Mouse (Mus musculus) bone marrow macrophage, adult 2 months (primary cell): Measurements from ENCODE around the gene Bcl11b. TPM values are rescaled to one million over a fixed set of nuclear protein-coding genes. Genes with fewer than 3 reads are reported as not detected.

Experiments
- H3K27ac ChIP-seq: 2 replicates; pipeline ENCODE4 v1.5.1; 2012; ENCODE audit warnings: low read depth, low read length; ENCODE audit not compliant: insufficient read depth
- H3K4me1 ChIP-seq: 2 replicates; pipeline ENCODE4 v1.6.1; 2012; ENCODE audit warnings: low read length; ENCODE audit not compliant: control insufficient read depth, insufficient read depth
- H3K4me3 ChIP-seq: 2 replicates; pipeline ENCODE4 v1.5.1; 2012; ENCODE audit warnings: mild to moderate bottlenecking, low read length, moderate library complexity; ENCODE audit not compliant: insufficient read depth
- CTCF ChIP-seq: IDR thresholded peaks from 2 replicates; pipeline ENCODE4 v1.5.1; 2012; ENCODE audit warnings: low read depth, mild to moderate bottlenecking, low read length, moderate library complexity
- POLR2A ChIP-seq: IDR thresholded peaks from 2 replicates; pipeline ENCODE4 v1.6.1; 2012; ENCODE audit warnings: mild to moderate bottlenecking, low read depth, low read length, borderline replicate concordance
- polyA plus RNA-seq: library from polyadenylated mRNA; stranded (reverse); fragments of >200 nt; gene quantifications from 2 replicates; pipeline ENCODE4 v1.2.4, GENCODE M21; 2012; ENCODE audit not compliant: missing spikeins, insufficient read depth, insufficient read length

Gene Bcl11b
- polyA plus RNA-seq, 1 experiment, result not detected

- no peaks in the 10 kb centered on the region for H3K4me1 ChIP-seq
- TF ChIP-seq CTCF (no peak), POLR2A (no peak)
- H3K27ac ChIP-seq, result no peak overlapping the region
- H3K4me3 ChIP-seq, result no peak overlapping the region
Observed at GRCm38 (mm10) chr12:107997901-107998300, 5.5 kb downstream of the Bcl11b start.

- TF ChIP-seq POLR2A (no peak), CTCF (no peak)
- no peaks in the 10 kb centered on the region for H3K4me1 ChIP-seq
- H3K27ac ChIP-seq, result no peak overlapping the region
- no peak overlapping the region for H3K4me3 ChIP-seq
Observed at GRCm38 (mm10) chr12:107997241-107997640, 6.2 kb downstream of the Bcl11b start.

DNA sequence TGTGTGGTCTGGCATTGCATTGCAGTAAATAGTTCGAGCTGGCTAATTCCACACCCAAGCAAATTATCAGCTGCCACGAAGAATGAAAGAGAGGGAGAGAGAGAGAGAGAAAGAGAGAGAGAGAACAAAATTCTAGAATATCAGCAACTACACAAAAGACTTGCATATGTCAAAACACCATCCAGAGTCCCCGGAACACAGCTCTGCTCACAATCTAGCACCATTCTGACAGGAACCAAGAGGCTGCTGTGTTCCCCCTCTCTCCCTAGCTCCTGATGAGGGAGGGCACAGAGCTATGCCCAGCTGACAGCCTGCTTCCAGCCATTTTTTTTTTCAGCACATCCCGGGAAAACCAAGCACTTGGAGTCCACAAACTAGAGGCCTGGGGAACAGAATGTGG, 6.6 kb downstream of the Bcl11b start:
- no peak overlapping the region for H3K27ac ChIP-seq
- TF ChIP-seq CTCF, result no peak
- no peak for TF ChIP-seq POLR2A
- no peaks in the 10 kb centered on the region for H3K4me1 ChIP-seq
- H3K4me3 ChIP-seq, result no peak overlapping the region

- Histone ChIP-seq H3K27ac (no peak overlapping the region), H3K4me3 (no peak overlapping the region), H3K4me1 (no peaks in the 10 kb centered on the region)
- TF ChIP-seq CTCF, result no peak
- TF ChIP-seq POLR2A, result no peak
Observed at GRCm38 (mm10) chr12:107996216-107996615, 7.2 kb downstream of the Bcl11b start.

- TF ChIP-seq CTCF (no peak), POLR2A (no peak)
- Histone ChIP-seq H3K27ac (no peak overlapping the region), H3K4me1 (no peaks in the 10 kb centered on the region), H3K4me3 (no peak overlapping the region)
Observed at GRCm38 (mm10) chr12:107994421-107994820, 9.0 kb downstream of the Bcl11b start.

DNA sequence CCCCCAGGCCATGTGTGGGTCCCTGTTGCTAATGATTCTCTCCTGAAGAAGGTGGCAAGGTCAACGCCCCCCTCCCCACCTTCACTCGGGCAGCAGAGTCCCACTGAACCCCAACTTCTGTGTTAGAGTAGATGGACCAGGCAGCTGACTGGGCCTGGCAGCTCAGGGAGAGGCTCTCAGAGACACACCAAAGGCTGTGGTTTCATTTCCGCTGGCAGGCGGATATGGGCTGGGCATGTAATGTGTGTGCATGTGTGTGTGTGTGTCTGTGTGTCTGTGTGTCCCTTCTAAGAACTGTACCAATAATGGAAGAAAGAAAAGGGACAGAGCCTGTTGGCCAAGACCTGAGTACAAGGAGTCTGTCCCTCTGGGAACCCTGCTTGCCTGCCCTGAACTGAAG, 10.4 kb downstream of the Bcl11b start:
- Histone ChIP-seq H3K4me1 (no peaks in the 10 kb centered on the region), H3K4me3 (no peak overlapping the region), H3K27ac (no peak overlapping the region)
- TF ChIP-seq POLR2A (no peak), CTCF (no peak)

DNA sequence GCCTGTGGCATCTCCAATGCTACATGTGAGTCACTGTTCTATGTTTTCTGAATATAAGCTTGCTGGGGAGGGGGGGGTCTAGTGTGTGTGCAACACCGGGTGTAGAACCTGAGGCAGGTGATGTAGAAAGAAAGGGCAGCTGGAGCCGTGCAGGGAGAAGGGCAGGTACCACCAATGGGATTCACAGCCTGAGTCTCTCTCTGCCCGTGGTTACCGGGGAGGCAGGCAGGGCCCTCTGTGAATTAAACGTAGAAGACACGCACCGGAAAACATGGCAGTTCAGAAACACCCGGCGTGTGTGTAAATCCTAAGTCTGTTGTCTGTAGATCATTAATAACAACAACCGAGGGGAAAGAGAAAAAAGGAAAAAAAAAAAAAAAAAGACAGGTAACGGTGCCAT, 12.2 kb downstream of the Bcl11b start:
- TF ChIP-seq POLR2A, result no peak
- no peak for TF ChIP-seq CTCF
- Histone ChIP-seq H3K4me1 (no peaks in the 10 kb centered on the region), H3K4me3 (no peak overlapping the region), H3K27ac (no peak overlapping the region)

GRCm38 (mm10) chr12:107983211-107983610, 20.2 kb downstream of the Bcl11b start:
- Histone ChIP-seq H3K4me3 (no peak overlapping the region), H3K4me1 (no peaks in the 10 kb centered on the region), H3K27ac (no peak overlapping the region)
- no peak for TF ChIP-seq CTCF
- TF ChIP-seq POLR2A, result no peak

- no peak for TF ChIP-seq CTCF
- TF ChIP-seq POLR2A, result no peak
- H3K4me3 ChIP-seq, result no peak overlapping the region
- H3K4me1 ChIP-seq, result no peaks in the 10 kb centered on the region
- H3K27ac ChIP-seq, result no peak overlapping the region
Observed at GRCm38 (mm10) chr12:107982306-107982705, 21.1 kb downstream of the Bcl11b start.

DNA sequence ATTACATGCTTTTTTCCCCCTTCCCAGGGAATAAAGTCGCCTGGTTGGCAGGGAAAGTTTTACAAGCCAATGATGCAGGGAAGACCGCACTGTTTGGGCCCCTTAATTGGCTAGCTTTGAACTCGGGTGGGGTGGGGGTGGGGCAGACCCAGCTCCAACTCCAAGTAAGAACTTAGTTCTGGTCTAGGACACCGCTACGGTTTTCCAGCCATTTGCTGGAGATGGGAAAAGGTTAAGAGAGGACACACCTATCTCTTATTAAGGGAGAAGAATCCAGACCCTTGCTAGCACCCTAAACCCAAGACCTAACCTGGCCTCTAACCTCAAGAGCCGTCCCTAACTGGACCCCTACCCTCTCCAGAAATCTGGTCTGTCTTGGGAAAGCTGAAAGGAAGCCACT, 22.2 kb downstream of the Bcl11b start:
- H3K4me1 ChIP-seq, result no peaks in the 10 kb centered on the region
- TF ChIP-seq CTCF (no peak), POLR2A (no peak)
- no peak overlapping the region for H3K4me3 ChIP-seq
- H3K27ac ChIP-seq, result no peak overlapping the region

DNA sequence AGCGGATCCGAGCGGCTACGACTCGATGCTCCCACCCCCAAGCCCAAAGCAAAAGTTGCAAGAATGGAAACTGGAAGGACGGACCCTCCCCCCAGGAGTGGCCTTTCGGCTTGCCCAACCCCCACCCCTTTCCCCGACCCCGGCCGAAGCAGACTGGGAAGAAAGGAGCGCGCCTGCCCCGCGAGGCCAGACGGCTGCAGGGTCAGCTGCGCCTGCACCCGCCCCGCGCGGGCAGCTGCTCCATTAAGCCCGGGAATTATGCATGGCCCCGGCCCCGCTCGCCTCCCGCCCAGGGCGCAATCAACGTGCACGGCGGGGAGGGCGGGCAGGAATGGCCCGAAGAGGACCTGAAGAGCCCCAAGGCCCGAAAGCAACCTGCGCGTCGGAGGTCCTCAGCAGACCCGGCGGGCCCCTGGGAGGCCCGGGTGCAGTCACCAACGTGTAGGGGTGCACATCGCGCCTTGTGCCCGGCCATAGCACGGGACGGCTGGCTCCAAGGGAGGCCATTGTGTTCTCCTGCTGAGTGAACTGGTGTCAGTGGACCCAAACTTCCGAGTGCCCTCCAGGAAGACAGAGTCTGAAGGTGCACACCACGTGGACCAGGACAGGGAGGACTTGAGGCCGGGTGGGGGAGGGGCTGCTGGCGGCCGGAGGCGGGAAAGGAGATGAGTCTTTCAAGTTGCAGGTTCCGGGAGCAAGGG, 23.0 kb downstream of the Bcl11b start:
- no peak overlapping the region for H3K27ac ChIP-seq
- TF ChIP-seq POLR2A (no peak), CTCF (no peak)
- H3K4me1 ChIP-seq, result no peaks in the 10 kb centered on the region
- no peak overlapping the region for H3K4me3 ChIP-seq
